Mouse (Mus musculus) MEL (cell line): ENCODE data around the gene Znrf3.
"Not testable (repeated sequence)": the region's sequence is repeated elsewhere in the genome, so short reads cannot be mapped to it uniquely, and the experiment has no call there.

Source experiments
- CTCF ChIP-seq, 3 experiments: IDR thresholded peaks in 2 of 3; conservative IDR thresholded peaks in 1 of 3; 2 replicates each; pipeline ENCODE4 v1.5.1; 2011 to 2012; ENCODE audit warnings: low read length in 3 of 3, low read depth in 2 of 3, mild to moderate bottlenecking in 2 of 3, improper control_type of control experiment in 1 of 3, inconsistent platforms in 1 of 3, mixed read lengths in 1 of 3, moderate library complexity in 1 of 3; ENCODE audit not compliant: control insufficient read depth in 1 of 3, insufficient read depth in 1 of 3, poor library complexity in 1 of 3, severe bottlenecking in 1 of 3
- ELF1 ChIP-seq: IDR thresholded peaks from 2 replicates; pipeline ENCODE4 v1.6.1; 2014; ENCODE audit warnings: low read depth, mild to moderate bottlenecking, inconsistent platforms, low read length, improper control_type of control experiment, moderate library complexity
- EP300 ChIP-seq, 2 experiments: IDR thresholded peaks; 2 replicates each; pipeline ENCODE4 v1.6.1; 2011; ENCODE audit warnings: improper control_type of control experiment in 2 of 2, low read length in 2 of 2, low read depth in 1 of 2, mild to moderate bottlenecking in 1 of 2
- GATA1 ChIP-seq: IDR thresholded peaks from 2 replicates; pipeline ENCODE4 v1.6.1; 2011; ENCODE audit warnings: low read depth, low read length, improper control_type of control experiment
- HCFC1 ChIP-seq: IDR thresholded peaks from 2 replicates; pipeline ENCODE4 v1.6.1; 2012; ENCODE audit warnings: low read depth, mild to moderate bottlenecking, inconsistent platforms, low read length, improper control_type of control experiment, moderate library complexity
- MAFK ChIP-seq: IDR thresholded peaks from 2 replicates; pipeline ENCODE4 v1.6.1; 2011; ENCODE audit warnings: low read depth, mild to moderate bottlenecking, low read length, improper control_type of control experiment, borderline replicate concordance
- POLR2A ChIP-seq, 2 experiments: IDR thresholded peaks; 2 replicates each; pipeline ENCODE4 v1.6.1; 2011 to 2012; ENCODE audit warnings: low read length in 2 of 2, mild to moderate bottlenecking in 2 of 2, control low read depth in 1 of 2, improper control_type of control experiment in 1 of 2, low read depth in 1 of 2, moderate library complexity in 1 of 2; ENCODE audit not compliant: control insufficient read depth in 1 of 2, insufficient read depth in 1 of 2, poor library complexity in 1 of 2
- SMC3 ChIP-seq: IDR thresholded peaks from 2 replicates; pipeline ENCODE4 v1.6.1; 2011; ENCODE audit warnings: low read depth, low read length, improper control_type of control experiment
- TAL1 ChIP-seq: IDR thresholded peaks from 2 replicates; pipeline ENCODE4 v1.6.1; 2012; ENCODE audit warnings: mild to moderate bottlenecking, inconsistent platforms, low read length, moderate library complexity, mixed read lengths
- TBP ChIP-seq: IDR thresholded peaks from 2 replicates; pipeline ENCODE4 v1.8.0; 2011; ENCODE audit warnings: low read depth, low read length, improper control_type of control experiment
- ZC3H11A ChIP-seq: IDR thresholded peaks from 2 replicates; pipeline ENCODE4 v1.6.1; 2012; ENCODE audit warnings: low read depth, mild to moderate bottlenecking, inconsistent platforms, low read length, improper control_type of control experiment
- ZKSCAN1 ChIP-seq: IDR thresholded peaks from 2 replicates; pipeline ENCODE4 v1.6.1; 2012; ENCODE audit warnings: low read depth, mild to moderate bottlenecking, inconsistent platforms, low read length, improper control_type of control experiment, moderate library complexity
- ZMIZ1 ChIP-seq: IDR thresholded peaks from 2 replicates; pipeline ENCODE4 v1.6.1; 2012; ENCODE audit warnings: low read depth, mild to moderate bottlenecking, inconsistent platforms, low read length, improper control_type of control experiment, moderate library complexity

DNA sequence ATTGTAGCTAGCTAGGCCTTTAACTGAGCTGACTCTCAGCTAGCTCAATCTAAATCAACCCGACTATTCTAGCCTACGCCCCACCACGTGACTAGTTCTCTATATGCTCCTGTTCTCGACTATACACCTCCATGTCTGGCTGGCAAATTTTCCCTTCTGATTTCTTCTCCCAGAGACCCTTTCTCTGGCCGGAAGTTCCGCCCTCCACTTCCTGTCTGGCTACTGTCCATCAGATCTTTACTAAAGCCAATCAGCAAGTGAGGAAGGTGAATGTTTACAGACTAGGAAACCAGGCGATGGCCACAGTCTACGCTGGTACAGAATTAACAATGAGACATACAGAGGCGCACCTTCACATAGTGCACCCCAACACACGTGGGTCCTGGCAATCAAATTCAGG lies 44.8 kb upstream of the Znrf3 start:
- not testable (repeated sequence) for TF ChIP-seq TBP; ZMIZ1; CTCF (IDR thresholded peaks at IDR 0.05 in 2 of 3, conservative IDR thresholded peaks at IDR 0.05 in 1 of 3; ENCODE audit: control insufficient read depth in 1 of 3, insufficient read depth in 1 of 3, low read depth in 2 of 3, low read length in 3 of 3, poor library complexity in 1 of 3, severe bottlenecking in 1 of 3); GATA1; ZKSCAN1; TAL1; EP300 (IDR thresholded peaks at IDR 0.05; ENCODE audit: low read depth in 1 of 2, low read length in 2 of 2); ELF1; HCFC1; SMC3; POLR2A (IDR thresholded peaks at IDR 0.05; ENCODE audit: control insufficient read depth in 1 of 2, insufficient read depth in 1 of 2, low read depth in 1 of 2, low read length in 2 of 2, poor library complexity in 1 of 2); ZC3H11A; MAFK
